Mouse (Mus musculus) left cerebral cortex, adult 2 months (tissue): ENCODE results near the gene Golga2. TPM values are rescaled to one million over a fixed set of nuclear protein-coding genes. Genes with fewer than 3 reads are reported as not detected.

Experiments used
- DNase-seq, 2 experiments: peaks; one replicate each; pipeline ENCODE4 v3.0.0; 2021 to 2022; ENCODE audit warnings: low spot score in 2 of 2, mixed read lengths in 1 of 2; ENCODE audit errors: extremely low spot score in 1 of 2
- H3K27ac ChIP-seq: fragments of 200-600 bp; 2 replicates; pipeline ENCODE4 v1.8.1; 2022
- H3K4me3 ChIP-seq: fragments of 200-600 bp; 2 replicates; pipeline ENCODE4 v1.8.1; 2022
- CTCF ChIP-seq: fragments of 200-600 bp; IDR thresholded peaks from 2 replicates; pipeline ENCODE4 v1.8.1; 2022; ENCODE audit warnings: antibody characterized with exemption, mild to moderate bottlenecking, moderate library complexity
- intact Hi-C: fragments of 180-260 bp; cut with DNase I; formaldehyde crosslinking; loops from one replicate; pipeline ENCODE4 v1.15.1; 2025
- total RNA-seq, 2 experiments: library from RNA; stranded (reverse); gene quantifications; 2 replicates each; pipeline ENCODE4 v1.2.3; 2021

Golga2 gene
- total RNA-seq, 2 experiments from 2014 or later: 83.2 to 86.4 TPM

DNA sequence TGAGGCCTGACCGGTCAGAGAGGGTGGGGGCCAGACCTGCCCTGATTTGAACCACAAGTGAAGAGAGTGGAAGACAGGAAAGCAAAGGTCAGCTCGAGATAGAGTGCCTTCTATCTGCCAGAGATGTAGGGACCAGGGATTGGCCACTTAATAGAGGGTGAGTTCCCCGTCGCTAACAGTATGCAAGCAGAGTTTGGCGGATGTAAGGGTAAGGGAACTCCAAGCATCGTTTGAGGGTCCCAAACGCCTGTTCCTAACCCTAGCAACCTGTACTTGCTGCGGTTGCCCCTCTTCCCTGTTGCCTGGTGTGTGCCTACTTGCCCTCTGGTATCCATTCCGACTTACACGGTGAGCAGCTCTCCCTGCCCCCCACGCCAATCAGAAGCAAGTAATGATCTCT, 33.5 kb downstream of the Golga2 start:
- Histone ChIP-seq H3K27ac (peak overlapping the region; percentile 69; the same call in 1 of the 2 replicates), H3K4me3 (no peak overlapping the region)
- intact Hi-C loops: no loop called here
- no peak for TF ChIP-seq CTCF
- DNase-seq: no peak

DNA sequence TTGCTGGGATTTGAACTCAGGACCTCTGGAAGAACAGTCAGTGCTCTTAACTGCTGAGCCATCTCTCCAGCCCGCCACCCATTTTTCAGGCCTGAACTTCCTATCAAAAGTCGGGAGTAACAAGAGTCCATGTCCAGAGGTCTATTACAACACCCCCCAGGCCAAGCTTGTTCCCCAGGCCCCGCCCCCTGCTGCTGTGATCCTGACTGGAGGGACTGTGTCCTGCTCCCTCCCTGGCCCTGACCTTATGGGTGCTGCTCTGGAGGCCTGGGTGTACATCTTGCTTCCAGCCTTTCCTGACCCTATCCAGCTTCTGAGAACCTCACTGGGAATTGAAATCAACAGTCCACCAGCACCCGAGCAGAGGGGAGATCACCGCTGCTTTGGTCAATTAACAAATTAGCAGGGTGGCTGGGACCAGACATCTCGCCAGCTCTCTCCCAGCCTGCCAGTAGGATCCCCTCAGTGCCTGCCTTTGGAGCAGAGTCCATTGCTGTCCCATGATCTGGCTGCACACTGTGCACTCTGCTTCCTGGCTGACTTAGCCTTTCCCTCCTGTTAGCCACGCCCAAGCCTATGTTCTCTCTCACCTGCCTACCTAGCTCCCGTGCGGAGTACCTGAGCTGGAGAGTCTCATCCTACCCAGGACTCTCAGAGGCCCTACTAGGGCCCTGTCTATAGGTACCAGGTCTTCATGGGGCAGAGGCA, 34.6 kb downstream of the Golga2 start:
- TF ChIP-seq CTCF: no peak
- H3K27ac ChIP-seq: peak overlapping the region; percentile 61
- intact Hi-C loops: no loop called here
- H3K4me3 ChIP-seq: no peak overlapping the region
- DNase-seq: no peak

DNA sequence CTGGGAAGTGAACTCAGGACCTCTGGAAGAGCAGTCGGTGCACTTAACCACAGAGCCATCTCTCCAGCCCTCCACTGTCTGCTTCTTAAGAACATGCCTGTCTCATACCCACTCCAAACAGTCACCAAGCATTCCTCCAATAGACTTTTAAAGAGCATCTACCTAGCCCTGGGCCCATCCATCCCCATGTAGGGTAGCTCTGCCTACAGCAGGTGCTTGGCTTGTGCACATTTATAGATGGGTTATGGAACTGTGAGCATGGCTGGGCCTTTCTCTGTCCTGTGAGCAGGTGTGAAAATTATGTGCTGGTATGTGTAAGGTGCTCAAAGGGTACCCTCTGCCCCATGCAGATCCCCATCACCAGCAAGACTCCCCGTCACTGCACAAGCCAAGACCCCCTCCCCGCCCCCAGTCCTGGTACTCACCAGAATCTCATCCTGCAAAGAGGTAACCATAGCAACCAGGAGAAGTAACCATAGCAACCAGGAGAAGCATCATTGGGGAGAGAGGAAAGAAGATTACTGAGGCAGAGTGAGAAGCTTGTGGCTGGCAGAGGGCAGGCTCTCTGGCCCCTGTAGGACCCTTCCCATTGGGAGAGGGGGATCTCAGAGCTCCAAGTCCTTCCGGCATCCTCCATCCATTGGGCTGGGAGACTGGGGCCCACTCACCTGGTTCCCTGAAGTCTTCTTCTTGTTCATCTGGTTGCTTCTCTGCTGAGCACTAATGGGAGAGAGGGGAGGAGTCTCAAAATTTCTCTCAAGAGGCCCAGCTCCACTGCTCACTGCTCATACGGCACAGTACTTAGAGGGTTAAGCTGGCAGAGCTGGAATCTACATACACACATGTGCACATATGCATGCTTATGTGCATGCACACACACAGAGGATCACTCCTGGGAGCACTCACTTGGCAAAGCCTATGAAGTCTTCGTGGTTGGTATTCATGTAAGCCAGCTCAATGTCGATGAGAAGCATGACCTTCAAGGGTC, 35.9 kb downstream of the Golga2 start:
- no peak for TF ChIP-seq CTCF
- DNase-seq: no peak
- Histone ChIP-seq H3K27ac (peak overlapping the region; percentile 69), H3K4me3 (no peak overlapping the region)
- intact Hi-C loops: no loop called here

DNA sequence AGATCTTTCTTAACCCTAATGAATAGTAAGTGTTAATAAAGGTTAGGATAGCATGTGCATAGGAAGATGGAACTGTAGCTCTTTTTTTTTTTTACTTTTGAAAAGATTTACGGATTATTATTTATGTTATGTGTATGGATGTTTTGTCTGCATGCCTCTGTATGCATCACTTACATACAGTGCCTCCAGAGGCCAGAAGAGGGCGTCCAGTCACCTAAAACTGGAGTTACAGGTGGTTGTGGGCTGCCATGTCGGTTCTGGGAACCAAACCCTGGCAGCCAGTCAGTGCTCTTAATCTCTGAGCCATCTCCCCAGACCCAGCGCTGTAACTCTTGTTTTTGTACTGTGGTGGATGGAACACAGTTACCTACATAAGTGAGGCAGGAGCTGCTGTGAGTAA, 37.1 kb downstream of the Golga2 start:
- DNase-seq: no peak

DNA sequence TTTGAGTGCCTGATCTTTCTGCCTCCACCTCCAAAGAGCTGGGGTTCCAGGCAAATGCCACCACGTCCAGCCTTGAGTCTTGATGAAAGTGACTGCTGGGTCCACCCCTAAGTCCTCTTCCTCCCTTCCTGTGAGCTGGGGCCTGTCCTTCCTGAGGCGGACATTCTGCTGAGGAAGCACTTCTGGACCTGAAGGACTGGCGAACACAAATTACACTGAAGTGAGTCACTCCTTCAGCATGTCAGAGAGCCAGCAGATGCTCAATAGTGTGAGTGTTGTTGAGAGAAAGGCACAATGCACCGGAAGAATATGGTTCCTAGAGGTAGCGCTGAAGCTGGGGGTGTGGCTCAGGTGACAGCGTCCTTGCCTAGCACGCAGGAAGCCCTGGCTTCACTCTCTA, 38.2 kb downstream of the Golga2 start:
- Histone ChIP-seq H3K27ac (peak overlapping the region; percentile 11; the same call in 1 of the 2 replicates), H3K4me3 (no peak overlapping the region)
- no peak for TF ChIP-seq CTCF
- intact Hi-C loops: no loop called here
- no peak for DNase-seq

More for the DNA sequence above, 37.1 kb downstream of the Golga2 start:
- peak; percentile 37 for TF ChIP-seq CTCF
- no peak overlapping the region for H3K4me3 ChIP-seq
- H3K27ac ChIP-seq: no peak overlapping the region
- intact Hi-C loops: no loop called here

DNA sequence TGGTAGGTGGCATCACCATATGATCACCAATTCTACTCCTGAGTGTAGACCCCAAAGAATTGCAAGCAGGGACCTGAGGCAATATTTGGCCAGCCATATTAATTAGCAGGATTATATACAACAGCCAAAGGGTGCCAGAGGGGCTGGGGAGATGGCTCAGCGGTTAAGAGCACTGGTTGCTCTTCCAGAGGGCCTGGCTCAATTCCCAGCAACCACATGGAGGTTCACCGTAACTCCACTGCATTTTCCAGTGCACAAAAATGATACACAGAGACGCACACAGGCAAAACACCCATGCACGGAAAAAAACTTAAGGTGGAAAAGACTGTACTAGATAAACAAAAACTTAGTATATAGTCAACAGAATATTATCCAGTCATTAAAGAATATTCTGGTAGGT, 40.0 kb downstream of the Golga2 start:
- H3K27ac ChIP-seq: peak overlapping the region; percentile 81; the same call in 1 of the 2 replicates
- H3K4me3 ChIP-seq: no peak overlapping the region
- intact Hi-C loops: no loop called here
- TF ChIP-seq CTCF: no peak
- no peak for DNase-seq

DNA sequence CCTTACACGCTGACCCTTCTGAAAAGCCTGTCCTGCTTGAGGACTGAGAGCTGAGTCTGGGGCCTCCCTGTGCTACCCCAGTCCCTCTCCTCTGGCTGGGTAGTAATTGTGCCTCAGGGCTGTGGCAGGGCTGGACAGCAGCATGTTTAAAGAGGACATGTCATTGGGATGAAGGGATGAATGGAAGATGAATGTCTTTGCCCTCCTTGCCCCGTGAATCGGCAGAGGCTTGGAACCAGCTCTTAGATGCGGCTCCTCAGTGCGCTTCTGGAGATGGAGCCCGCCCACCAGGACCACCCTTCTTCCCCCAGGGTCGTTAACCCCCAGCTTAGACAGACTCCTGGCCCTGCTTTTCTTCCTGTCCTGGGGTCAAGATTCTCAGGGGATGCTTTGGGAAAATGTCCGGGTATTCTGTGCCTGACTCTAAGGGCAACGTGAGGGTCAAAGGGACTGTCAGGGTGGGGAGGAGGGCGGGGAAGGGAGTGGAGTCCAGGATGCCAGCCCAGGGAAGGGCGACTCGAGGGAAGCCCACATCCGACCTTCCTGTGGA, 41.8 kb downstream of the Golga2 start:
- Histone ChIP-seq H3K4me3 (no peak overlapping the region), H3K27ac (peak overlapping the region; percentile 81)
- intact Hi-C loops: no loop called here
- no peak for TF ChIP-seq CTCF
- no peak for DNase-seq

DNA sequence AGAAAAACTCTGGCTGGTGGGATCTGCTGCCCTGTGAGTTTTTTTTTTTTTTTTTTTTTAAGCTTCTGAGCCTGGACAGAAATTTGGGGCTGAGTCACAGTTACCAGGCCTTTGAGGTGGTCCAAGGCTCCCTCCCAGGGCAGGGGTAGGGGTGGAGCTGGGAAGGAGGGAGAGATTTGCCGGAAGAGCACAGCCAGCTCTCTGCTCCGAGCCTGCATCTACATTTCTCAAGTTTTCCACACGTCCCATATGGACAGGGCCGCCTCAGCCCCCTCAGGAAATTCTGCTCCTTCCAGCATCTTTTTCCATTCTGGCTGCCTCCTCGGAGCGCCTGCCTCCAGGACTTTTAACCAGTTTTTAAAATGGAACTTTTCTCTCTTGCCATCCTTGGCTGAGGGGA, 42.3 kb downstream of the Golga2 start:
- H3K27ac ChIP-seq: peak overlapping the region; percentile 81
- intact Hi-C loops: no loop called here
- H3K4me3 ChIP-seq: no peak overlapping the region
- no peak for TF ChIP-seq CTCF
- DNase-seq: no peak

DNA sequence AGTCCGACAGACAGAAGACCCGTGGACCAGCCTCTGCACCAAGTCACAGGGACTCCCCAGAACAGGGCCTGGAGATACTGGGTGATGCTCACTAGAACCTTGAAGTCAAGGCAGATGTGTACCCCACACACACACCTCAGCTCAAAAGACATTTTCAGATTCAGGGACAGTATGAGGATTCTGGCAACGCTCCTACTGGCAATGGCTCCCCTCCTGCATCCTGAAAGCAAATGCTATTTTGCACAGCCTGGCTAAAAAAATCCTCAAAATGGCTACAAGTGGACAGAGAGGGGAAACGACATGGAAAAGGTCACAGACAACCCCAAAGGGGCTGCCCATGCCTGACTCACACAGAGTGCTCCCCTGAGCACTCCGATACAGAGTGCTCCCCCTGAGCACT, 45.0 kb downstream of the Golga2 start:
- DNase-seq: no peak
- intact Hi-C loops: no loop called here
- Histone ChIP-seq H3K27ac (peak overlapping the region; percentile 66), H3K4me3 (no peak overlapping the region)
- TF ChIP-seq CTCF: no peak

DNA sequence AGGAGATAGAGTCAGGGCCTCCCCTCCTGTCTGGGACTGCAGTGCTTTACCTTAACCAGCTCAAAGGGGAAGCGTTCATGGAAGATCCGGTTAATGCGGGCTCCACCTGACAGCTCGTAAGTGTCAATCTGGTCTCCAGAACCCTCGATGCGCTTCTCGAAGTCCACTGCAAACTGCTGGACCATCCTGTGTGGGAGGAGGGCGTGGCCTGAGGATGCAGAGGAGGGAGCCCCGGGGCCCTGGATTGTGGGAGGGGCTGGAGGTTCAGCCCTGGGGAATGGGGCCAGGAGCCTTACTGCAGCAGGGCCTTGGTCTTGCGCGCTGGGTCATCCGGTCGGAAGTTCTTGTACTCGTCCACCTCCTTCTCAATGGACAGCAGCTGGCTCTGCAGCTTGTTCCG, 48.7 kb downstream of the Golga2 start:
- H3K27ac ChIP-seq: peak overlapping the region; percentile 51; the same call in 1 of the 2 replicates

DNA sequence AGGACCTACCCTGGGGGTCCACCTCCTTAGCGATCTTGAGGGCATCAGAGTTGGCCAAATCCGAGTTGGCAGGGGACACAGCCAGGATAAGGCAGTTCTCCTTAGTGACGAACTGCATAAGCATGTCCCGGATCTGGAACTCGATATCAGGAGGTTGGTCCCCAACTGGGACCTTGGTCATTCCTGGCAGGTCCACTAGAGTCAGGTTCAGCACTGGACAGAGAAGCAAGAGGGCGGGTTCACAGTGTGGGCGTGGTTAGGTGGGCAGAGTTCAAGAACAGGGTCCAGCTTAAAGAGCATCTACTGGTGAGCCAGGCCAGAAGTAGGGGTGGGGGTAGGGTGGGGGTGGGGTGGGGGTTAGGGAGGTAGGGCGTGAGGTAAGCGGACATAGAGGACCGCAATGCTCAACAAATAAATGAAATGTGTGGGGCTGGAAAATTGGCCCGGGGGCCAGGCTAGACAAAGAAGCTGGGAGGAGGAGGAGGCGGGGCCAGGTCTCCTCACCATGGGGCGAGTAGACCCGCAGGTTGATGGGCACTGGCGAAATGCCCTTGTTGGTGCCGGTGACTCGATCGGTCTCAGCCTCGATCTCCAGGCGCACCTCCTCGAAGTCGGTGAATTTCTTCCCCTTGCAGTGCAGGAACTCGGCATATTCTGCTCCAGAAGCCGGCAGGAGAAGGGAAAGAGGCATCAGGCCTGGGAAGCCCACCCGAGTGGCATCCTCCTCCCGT, 52.9 kb downstream of the Golga2 start:
- no peak for TF ChIP-seq CTCF
- no peak for DNase-seq
- no peak overlapping the region for H3K4me3 ChIP-seq
- H3K27ac ChIP-seq: peak overlapping the region; percentile 96
- intact Hi-C loops: no loop called here

More for the DNA sequence above, 48.7 kb downstream of the Golga2 start:
- TF ChIP-seq CTCF: no peak
- intact Hi-C loops: no loop called here
- no peak for DNase-seq
- no peak overlapping the region for H3K4me3 ChIP-seq
